Mouse (Mus musculus) liver, embryonic 14.5 days (tissue): ENCODE data around the gene Frmd8. TPM values are rescaled to one million over a fixed set of nuclear protein-coding genes. Genes with fewer than 3 reads are reported as not detected.

Experiments used
- ATAC-seq: fragments of 200-750 bp; cut with Nextera tagmentation; 2 replicates; pipeline ENCODE4 v1.8.0; 2017; ENCODE audit warnings: moderate number of reproducible peaks, mild to moderate bottlenecking, moderate library complexity; ENCODE audit not compliant: insufficient read depth
- DNase-seq, 3 experiments: peaks; one replicate each; pipeline ENCODE4 v3.0.0-alpha.2; 2012 to 2013; ENCODE audit warnings: low read depth in 3 of 3, low spot score in 3 of 3
- H3K27ac ChIP-seq: fragments of 300-500 bp; sonication (generic); 2 replicates; pipeline ENCODE4 v1.5.1; 2014; ENCODE audit warnings: moderate library complexity, mild to moderate bottlenecking, control low read depth, inconsistent platforms
- H3K27me3 ChIP-seq: fragments of 300-500 bp; sonication (generic); 2 replicates; pipeline ENCODE4 v1.6.1; 2014; ENCODE audit warnings: mild to moderate bottlenecking, low read length, moderate library complexity; ENCODE audit not compliant: control insufficient read depth, insufficient read depth
- H3K36me3 ChIP-seq: fragments of 300-500 bp; sonication (generic); replicated peaks from 2 replicates; pipeline ENCODE4 v1.6.1; 2014; ENCODE audit warnings: low read depth; ENCODE audit not compliant: control insufficient read depth, insufficient read depth
- H3K4me1 ChIP-seq, 2 experiments: fragments of 200-500 bp in 1 of 2; fragments of 300-500 bp in 1 of 2; sonication (generic) in 1 of 2; replicated peaks; 2 replicates each; pipeline ENCODE4 v1.6.1; 2012 to 2014; ENCODE audit warnings: antibody characterized with exemption in 1 of 2, inconsistent platforms in 1 of 2, low read length in 1 of 2; ENCODE audit not compliant: control insufficient read depth in 2 of 2, insufficient read depth in 2 of 2
- H3K4me2 ChIP-seq: fragments of 300-500 bp; sonication (generic); 2 replicates; pipeline ENCODE4 v1.6.1; 2014; ENCODE audit warnings: low read depth, mild to moderate bottlenecking, control low read depth, moderate library complexity
- H3K4me3 ChIP-seq, 2 experiments: fragments of 200-500 bp in 1 of 2; fragments of 300-500 bp in 1 of 2; sonication (generic) in 1 of 2; 2 replicates each; pipeline ENCODE4 v1.5.1; 2012 to 2014; ENCODE audit warnings: low read depth in 2 of 2, low read length in 2 of 2, mild to moderate bottlenecking in 2 of 2, control low read depth in 1 of 2, inconsistent platforms in 1 of 2, moderate library complexity in 1 of 2; ENCODE audit not compliant: insufficient read depth in 1 of 2
- H3K9ac ChIP-seq: fragments of 300-500 bp; sonication (generic); replicated peaks from 2 replicates; pipeline ENCODE4 v1.6.1; 2014; ENCODE audit warnings: mild to moderate bottlenecking, control low read depth, moderate library complexity
- H3K9me3 ChIP-seq: fragments of 300-500 bp; sonication (generic); 2 replicates; pipeline ENCODE4 v1.6.1; 2016; ENCODE audit warnings: low read length, mixed read lengths; ENCODE audit not compliant: control insufficient read depth
- CTCF ChIP-seq: IDR thresholded peaks from 2 replicates; pipeline ENCODE4 v1.5.1; 2016; ENCODE audit warnings: antibody characterized with exemption, low read depth, control low read depth
- EP300 ChIP-seq: IDR thresholded peaks from 2 replicates; pipeline ENCODE4 v1.6.1; 2016; ENCODE audit warnings: antibody characterized with exemption, low read depth
- WGBS: fragments of 180-500 bp; shearing (Covaris S2); extraction: QIAGEN DNeasy Blood & Tissue Kit; methylation state at CpG from one replicate; pipeline ENCODE4 v1.1.7; 2014; ENCODE audit not compliant: insufficient replicate concordance; 5-methylcytosine and 5-hydroxymethylcytosine counted together
- polyA plus RNA-seq, 2 experiments: library from polyadenylated mRNA; depleted of rRNA in 1 of 2; stranded (reverse) in 1 of 2; unstranded in 1 of 2; fragments of >200 nt; fragmentation: Nextera tagmentation in 1 of 2; extraction: Ambion mirVana in 1 of 2; gene quantifications; 2 replicates each; pipeline versions ENCODE4 v1.2.1 to v1.2.3; 2012 to 2014

Gene Frmd8
- polyA plus RNA-seq, 2 experiments = 6.6 to 6.7 TPM

DNA sequence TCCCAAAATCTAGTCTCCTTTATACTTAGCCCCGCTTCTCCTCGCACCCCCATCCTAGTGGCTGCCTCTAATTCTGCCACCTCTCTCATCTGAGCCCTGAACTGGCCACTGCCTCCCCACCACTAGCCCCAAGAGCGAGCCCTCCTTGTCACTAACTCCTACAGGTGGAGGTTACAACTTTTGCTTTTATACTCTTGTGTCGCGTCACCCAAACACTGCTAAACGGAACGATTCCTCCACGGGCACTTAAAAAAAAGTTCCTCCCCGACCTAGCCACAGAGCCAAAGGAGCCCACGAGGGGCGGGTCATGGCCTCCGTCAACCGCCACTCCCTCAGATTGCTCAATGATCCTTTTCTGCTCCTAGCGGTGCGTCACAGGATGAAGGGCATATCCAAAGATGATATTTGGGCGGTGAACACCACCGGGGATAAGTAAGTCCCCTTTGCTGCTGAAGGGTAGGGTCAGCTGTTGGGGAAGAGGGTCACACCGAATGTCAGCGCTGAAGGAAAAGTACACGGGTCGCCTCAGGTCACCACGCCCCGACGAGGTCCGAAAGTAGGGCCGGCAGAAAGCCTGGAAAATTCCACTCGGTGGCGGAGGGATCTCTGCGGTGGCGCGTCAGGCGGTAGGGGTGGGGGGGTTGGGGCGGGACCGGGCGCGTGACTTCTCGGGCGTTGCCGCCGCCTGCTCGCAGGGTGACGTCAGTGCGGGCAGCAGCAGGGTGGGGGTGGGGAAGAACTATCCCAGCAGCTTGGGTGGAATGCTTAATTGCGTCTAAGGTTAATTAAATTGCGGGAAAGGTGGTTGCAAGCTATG, 29.5 kb downstream of the Frmd8 start:
- Histone ChIP-seq H3K9ac (peak overlapping the region; percentile 87), H3K27ac (peak overlapping the region; percentile 99), H3K4me2 (peak overlapping the region; percentile 85), H3K27me3 (no peaks in the 10 kb centered on the region), H3K4me1 (peaks cover 79 to 88% of the 10 kb centered on the region in 2 experiments), H3K9me3 (no peaks in the 10 kb centered on the region), H3K36me3 (no peaks in the 10 kb centered on the region), H3K4me3 (peak overlapping the region; percentile 58 to 82)
- ATAC-seq (peak; percentile 55), DNase-seq (peak; percentile 90 to 94 (median 90))
- WGBS = 1% methylated on average over 45 of the region's 45 CpGs
- TF ChIP-seq EP300 (peak; percentile 23; the same call in 1 of the 2 replicates), CTCF (peak; percentile 57)

DNA sequence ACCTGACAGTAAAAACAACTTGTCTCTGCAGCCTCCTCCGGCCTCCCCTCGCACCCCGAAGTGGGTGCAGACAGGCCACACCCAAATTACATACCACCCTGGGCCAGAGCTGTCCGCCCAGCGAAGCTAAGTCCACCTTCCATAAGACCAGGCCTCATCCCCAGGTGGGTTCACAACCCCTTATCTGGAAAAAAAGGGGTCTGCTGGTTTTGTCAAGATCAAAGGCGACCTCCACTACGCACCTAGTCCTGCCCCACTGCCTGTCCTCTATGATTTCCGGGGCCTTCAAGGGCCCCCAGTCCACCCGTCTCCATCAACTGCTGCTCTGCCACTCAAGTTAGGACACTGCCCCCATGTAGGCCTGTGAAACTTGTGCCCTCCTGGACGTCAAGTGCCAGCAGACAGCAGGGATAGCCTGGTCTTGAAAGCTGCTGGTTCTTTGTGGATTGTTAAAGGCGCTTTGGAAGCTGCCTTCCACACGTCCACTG, 30.2 kb downstream of the Frmd8 start:
- TF ChIP-seq EP300 (no peak), CTCF (no peak)
- Histone ChIP-seq H3K9ac (peak overlapping the region; percentile 87), H3K36me3 (no peaks in the 10 kb centered on the region), H3K27ac (peak overlapping the region; percentile 78), H3K9me3 (no peaks in the 10 kb centered on the region), H3K27me3 (no peaks in the 10 kb centered on the region), H3K4me2 (peak overlapping the region; percentile 69), H3K4me3 (peak overlapping the region; percentile 58 to 82), H3K4me1 (peaks cover 78 to 84% of the 10 kb centered on the region in 2 experiments)
- no peak for DNase-seq
- ATAC-seq = no peak
- WGBS = 27% methylated on average over 12 of the region's 12 CpGs

DNA sequence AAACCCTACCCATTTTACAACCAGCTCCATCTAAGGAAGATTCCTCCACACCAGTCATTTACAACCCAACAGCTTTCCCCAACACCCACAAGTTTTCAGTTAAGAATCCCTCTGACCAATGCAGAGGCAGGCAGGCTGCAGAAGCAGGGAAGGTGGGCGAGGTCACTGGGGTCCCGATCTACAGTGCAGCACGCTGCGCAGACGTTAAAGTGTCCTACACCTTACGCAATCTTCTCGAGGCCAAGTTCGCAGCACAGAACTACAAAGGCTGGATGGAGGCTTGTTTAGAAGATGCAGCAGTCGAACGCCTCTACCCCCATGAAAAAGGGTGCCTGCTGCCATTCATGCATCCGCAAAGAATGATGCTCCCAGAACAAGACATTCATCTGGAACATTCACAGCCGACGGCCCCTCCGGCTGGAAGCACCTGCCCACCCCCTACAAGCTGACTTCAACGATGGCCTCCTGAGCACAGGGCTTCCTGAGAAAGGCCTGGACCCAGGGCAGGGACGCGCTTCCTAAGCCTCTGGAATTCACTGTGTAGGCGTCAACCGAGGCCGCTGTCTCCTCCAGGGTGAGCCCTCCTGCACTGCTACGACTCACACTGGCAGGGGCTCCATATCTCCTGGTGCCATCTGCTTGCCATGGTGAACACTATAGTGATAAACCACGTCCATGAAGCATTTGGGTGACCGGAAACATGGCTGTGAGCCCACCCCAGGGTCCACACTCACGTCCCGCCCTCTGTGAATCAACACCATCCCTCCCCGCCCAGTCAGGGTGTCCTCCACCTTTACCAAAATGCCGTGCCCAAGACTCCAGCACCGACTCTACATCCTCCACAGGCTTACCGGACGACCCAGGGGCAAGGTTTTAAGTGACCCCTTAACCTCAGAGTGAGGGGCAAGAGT, 31.0 kb downstream of the Frmd8 start:
- H3K9ac ChIP-seq = peak overlapping the region; percentile 87
- H3K27ac ChIP-seq = peak overlapping the region; percentile 78
- TF ChIP-seq CTCF (no peak), EP300 (no peak)
- 26% methylated on average over 30 of the region's 30 CpGs for WGBS
- peaks cover 69 to 76% of the 10 kb centered on the region in 2 experiments for H3K4me1 ChIP-seq
- H3K4me3 ChIP-seq = peak overlapping the region; percentile 58 to 82
- H3K4me2 ChIP-seq = peak overlapping the region; percentile 69
- DNase-seq = no peak
- H3K36me3 ChIP-seq = no peaks in the 10 kb centered on the region
- H3K27me3 ChIP-seq = no peaks in the 10 kb centered on the region
- H3K9me3 ChIP-seq = no peaks in the 10 kb centered on the region
- no peak for ATAC-seq

DNA sequence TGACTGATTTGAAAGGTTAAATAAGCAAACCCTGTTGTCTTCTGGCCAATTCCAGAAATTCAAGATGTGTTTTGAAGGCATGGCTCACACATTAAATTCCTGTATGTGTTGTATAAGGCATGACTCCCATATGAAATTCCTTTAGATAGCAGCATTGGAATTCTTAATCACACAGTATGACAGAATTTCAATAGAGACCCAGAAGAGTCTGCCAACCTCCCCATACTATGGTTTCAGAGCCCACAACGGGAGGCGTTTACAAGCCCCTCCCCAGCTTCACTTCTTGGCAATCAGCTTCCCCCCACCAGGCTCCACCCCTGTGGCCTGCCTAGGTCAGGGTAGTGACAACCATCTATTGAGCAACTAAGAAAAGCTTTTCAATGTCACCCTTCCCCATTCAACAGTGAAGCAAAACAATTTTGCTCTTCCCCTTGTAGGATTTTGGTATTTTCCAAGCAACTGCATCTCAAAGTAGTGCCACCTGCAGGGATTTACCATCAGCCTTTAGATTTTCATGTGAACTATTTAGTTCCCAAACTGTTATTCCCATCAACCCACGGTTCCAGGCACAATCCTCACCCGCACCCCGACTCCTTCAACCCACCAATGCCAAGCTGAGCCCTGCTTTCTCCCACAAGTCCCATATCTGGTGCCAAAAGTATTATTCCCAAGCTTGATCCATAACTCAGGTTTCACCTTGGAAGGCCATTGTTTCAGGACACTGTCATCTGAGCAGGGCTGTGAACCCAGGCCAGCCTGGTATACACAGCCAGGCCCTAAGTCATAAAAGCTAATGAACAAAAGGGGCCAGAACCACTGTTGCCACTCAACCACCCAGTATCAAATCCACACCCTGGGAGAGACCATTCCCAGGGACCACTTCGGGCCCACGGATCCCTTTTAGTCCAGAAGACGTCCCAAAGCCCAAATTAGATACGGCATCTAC, 32.0 kb downstream of the Frmd8 start:
- Histone ChIP-seq H3K4me1 (peaks cover 59 to 66% of the 10 kb centered on the region in 2 experiments), H3K27me3 (no peaks in the 10 kb centered on the region), H3K9me3 (no peaks in the 10 kb centered on the region), H3K4me2 (peak overlapping the region; percentile 69), H3K4me3 (peak overlapping the region; percentile 58 to 82), H3K36me3 (no peaks in the 10 kb centered on the region), H3K27ac (peak overlapping the region; percentile 78), H3K9ac (peak overlapping the region; percentile 87)
- ATAC-seq (no peak), DNase-seq (no peak)
- TF ChIP-seq CTCF (no peak), EP300 (no peak)
- 36% methylated on average over 9 of the region's 9 CpGs for WGBS
